Mouse (Mus musculus): Measurements from ENCODE around the gene Pik3r6. TPM values are rescaled to one million over a fixed set of nuclear protein-coding genes. Genes with fewer than 3 reads are reported as not detected.
A peak's percentile ranks its signal among the peaks of the same experiment; 100 is the strongest.

Pik3r6 gene
- polyA plus RNA-seq (2015; fragmentation: Nextera tagmentation; extraction: Ambion mirVana), result 3.1 TPM in 2 replicates

- ATAC-seq (ENCODE audit: insufficient number of reproducible peaks, low FRiP score, low TSS enrichment, low read depth), result 0 out of 2 replicates have a peak, but pooled peaks have one; percentile 41
- H3K9me3 ChIP-seq, result no peaks in the 10 kb centered on the region
- H3K4me2 ChIP-seq, result peak within 1 kb of the TSS; percentile 5; the same call in 1 of the 2 replicates
- H3K4me1 ChIP-seq, result peaks cover 3% of the 10 kb centered on the region; the same call in 1 of the 2 replicates
- 78% methylated on average over 8 of the region's 8 CpGs for whole genome bisulfite sequencing
- H3K27ac ChIP-seq, result no peak within 1 kb of the TSS
- peak within 1 kb of the TSS; percentile 14; the same call in 1 of the 2 replicates for H3K4me3 ChIP-seq
- H3K27me3 ChIP-seq, result no peaks in the 10 kb centered on the region
- H3K36me3 ChIP-seq, result no peaks in the 10 kb centered on the region
- no peak within 1 kb of the TSS for H3K9ac ChIP-seq
These were observed at the start of gene Pik3r6 for GRCm38 (mm10) chr11:68502902-68503629. Gene Pik3r6, plus strand, starts transcription at chr11:68503019.

DNA sequence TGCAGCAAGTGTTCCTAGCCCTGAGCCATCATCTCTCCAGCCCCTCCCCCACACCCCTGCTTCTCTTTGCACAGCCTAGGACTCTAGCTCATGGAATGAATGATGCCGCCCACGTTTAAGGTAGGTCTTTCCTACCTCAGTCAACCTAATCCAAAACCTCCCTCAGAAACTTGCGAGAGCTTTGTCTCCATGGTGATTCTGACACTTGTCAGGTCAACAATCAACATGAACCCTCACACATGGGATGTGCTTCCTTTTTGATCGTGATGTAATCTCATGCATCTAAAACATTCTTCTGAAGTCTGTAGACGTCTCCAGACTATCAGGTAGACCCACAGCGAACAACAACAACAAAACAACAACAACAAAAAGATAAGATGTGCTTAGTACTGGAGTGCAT, 49.5 kb upstream of the Pik3r6 start:
- Histone ChIP-seq H3K4me3 (no peak overlapping the region), H3K27ac (no peak overlapping the region), H3K4me1 (peaks cover 7% of the 10 kb centered on the region), H3K27me3 (no peaks in the 10 kb centered on the region), H3K9ac (no peak overlapping the region), H3K36me3 (no peaks in the 10 kb centered on the region), H3K9me3 (no peaks in the 10 kb centered on the region), H3K4me2 (no peak overlapping the region)
- ATAC-seq (ENCODE audit: insufficient number of reproducible peaks, low FRiP score, low TSS enrichment, low read depth), result no peak
- WGBS, result 69% methylated on average over 6 of the region's 6 CpGs

- H3K4me3 ChIP-seq, result no peak overlapping the region
- no peaks in the 10 kb centered on the region for H3K36me3 ChIP-seq
- WGBS, result 72% methylated on average over 8 of the region's 8 CpGs
These were observed 44.7 kb upstream of the Pik3r6 start for GRCm38 (mm10) chr11:68458086-68458485.

GRCm38 (mm10) chr11:68459021-68459420, 43.8 kb upstream of the Pik3r6 start:
- 71% methylated on average over 5 of the region's 5 CpGs for WGBS
- Histone ChIP-seq H3K9me3 (no peaks in the 10 kb centered on the region), H3K4me3 (no peak overlapping the region), H3K27me3 (no peaks in the 10 kb centered on the region), H3K9ac (no peak overlapping the region), H3K4me2 (no peak overlapping the region), H3K27ac (no peak overlapping the region), H3K4me1 (no peaks in the 10 kb centered on the region), H3K36me3 (no peaks in the 10 kb centered on the region)
- no peak for ATAC-seq (ENCODE audit: insufficient number of reproducible peaks, low FRiP score, low TSS enrichment, low read depth)

More at GRCm38 (mm10) chr11:68458086-68458485, 44.7 kb upstream of the Pik3r6 start:
- H3K27ac ChIP-seq, result no peak overlapping the region
- H3K4me1 ChIP-seq, result no peaks in the 10 kb centered on the region
- ATAC-seq (ENCODE audit: insufficient number of reproducible peaks, low FRiP score, low TSS enrichment, low read depth), result no peak
- H3K4me2 ChIP-seq, result no peak overlapping the region
- H3K9me3 ChIP-seq, result no peaks in the 10 kb centered on the region
- no peak overlapping the region for H3K9ac ChIP-seq
- H3K27me3 ChIP-seq, result no peaks in the 10 kb centered on the region

GRCm38 (mm10) chr11:68459486-68459885, 43.3 kb upstream of the Pik3r6 start:
- WGBS, result 84% methylated on average over 5 of the region's 5 CpGs
- no peaks in the 10 kb centered on the region for H3K4me1 ChIP-seq
- H3K36me3 ChIP-seq, result no peaks in the 10 kb centered on the region
- H3K4me2 ChIP-seq, result no peak overlapping the region
- H3K9me3 ChIP-seq, result no peaks in the 10 kb centered on the region
- ATAC-seq (ENCODE audit: insufficient number of reproducible peaks, low FRiP score, low TSS enrichment, low read depth), result no peak
- no peak overlapping the region for H3K4me3 ChIP-seq
- H3K27me3 ChIP-seq, result peaks cover 2% of the 10 kb centered on the region; the same call in 1 of the 2 replicates
- no peak overlapping the region for H3K27ac ChIP-seq
- no peak overlapping the region for H3K9ac ChIP-seq

GRCm38 (mm10) chr11:68462716-68463115, 40.1 kb upstream of the Pik3r6 start:
- 70% methylated on average over 3 of the region's 3 CpGs for WGBS
- ATAC-seq (ENCODE audit: insufficient number of reproducible peaks, low FRiP score, low TSS enrichment, low read depth), result no peak
- no peak overlapping the region for H3K4me2 ChIP-seq
- H3K27ac ChIP-seq, result no peak overlapping the region
- H3K4me1 ChIP-seq, result no peaks in the 10 kb centered on the region
- H3K9me3 ChIP-seq, result no peaks in the 10 kb centered on the region
- H3K27me3 ChIP-seq, result peaks cover 3% of the 10 kb centered on the region; the same call in 1 of the 2 replicates
- no peak overlapping the region for H3K9ac ChIP-seq
- H3K36me3 ChIP-seq, result no peaks in the 10 kb centered on the region
- no peak overlapping the region for H3K4me3 ChIP-seq

DNA sequence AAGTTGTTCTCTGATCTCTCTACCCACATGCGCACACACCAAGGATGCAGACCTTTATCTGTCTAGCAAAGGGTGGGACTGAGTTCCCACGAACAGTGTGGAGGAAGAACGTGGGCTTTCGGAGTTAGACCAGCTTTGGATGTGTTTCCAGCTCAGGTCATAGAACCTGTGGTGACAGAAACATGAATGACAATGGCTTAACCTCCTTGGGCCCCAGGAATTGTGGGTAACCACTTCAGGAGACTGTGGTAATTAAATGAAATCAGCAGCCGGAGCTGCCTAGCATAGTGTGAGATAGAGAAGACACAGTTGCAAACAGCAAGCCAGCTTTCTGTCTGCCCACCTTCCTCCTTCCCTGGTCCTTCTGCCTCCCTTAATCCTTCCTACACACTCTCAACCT, 38.6 kb upstream of the Pik3r6 start:
- no peak for ATAC-seq (ENCODE audit: insufficient number of reproducible peaks, low FRiP score, low TSS enrichment, low read depth)
- no peak overlapping the region for H3K4me3 ChIP-seq
- no peaks in the 10 kb centered on the region for H3K4me1 ChIP-seq
- WGBS, result 79% methylated on average over 5 of the region's 5 CpGs
- H3K9me3 ChIP-seq, result no peaks in the 10 kb centered on the region
- no peak overlapping the region for H3K4me2 ChIP-seq
- H3K27me3 ChIP-seq, result peaks cover 3% of the 10 kb centered on the region; the same call in 1 of the 2 replicates
- no peak overlapping the region for H3K27ac ChIP-seq
- H3K36me3 ChIP-seq, result no peaks in the 10 kb centered on the region
- no peak overlapping the region for H3K9ac ChIP-seq

- H3K36me3 ChIP-seq, result no peaks in the 10 kb centered on the region
These were observed 37.7 kb upstream of the Pik3r6 start for GRCm38 (mm10) chr11:68465090-68465489.

GRCm38 (mm10) chr11:68467441-68467840, 35.4 kb upstream of the Pik3r6 start:
- Histone ChIP-seq H3K4me2 (no peak overlapping the region), H3K4me1 (no peaks in the 10 kb centered on the region), H3K36me3 (no peaks in the 10 kb centered on the region), H3K27ac (no peak overlapping the region), H3K9ac (no peak overlapping the region), H3K27me3 (peaks cover 3% of the 10 kb centered on the region; the same call in 1 of the 2 replicates), H3K9me3 (no peaks in the 10 kb centered on the region), H3K4me3 (no peak overlapping the region)
- 78% methylated on average over 7 of the region's 7 CpGs for WGBS
- ATAC-seq (ENCODE audit: insufficient number of reproducible peaks, low FRiP score, low TSS enrichment, low read depth), result no peak

More at GRCm38 (mm10) chr11:68465090-68465489, 37.7 kb upstream of the Pik3r6 start:
- Histone ChIP-seq H3K27me3 (peaks cover 3% of the 10 kb centered on the region; the same call in 1 of the 2 replicates), H3K9ac (no peak overlapping the region), H3K4me1 (no peaks in the 10 kb centered on the region), H3K9me3 (no peaks in the 10 kb centered on the region), H3K4me2 (no peak overlapping the region), H3K27ac (no peak overlapping the region), H3K4me3 (no peak overlapping the region)
- WGBS, result 65% methylated on average over 2 of the region's 2 CpGs
- ATAC-seq (ENCODE audit: insufficient number of reproducible peaks, low FRiP score, low TSS enrichment, low read depth), result no peak

GRCm38 (mm10) chr11:68467962-68468612, 34.7 kb upstream of the Pik3r6 start:
- H3K4me1 ChIP-seq, result no peaks in the 10 kb centered on the region
- no peak overlapping the region for H3K4me2 ChIP-seq
- no peaks in the 10 kb centered on the region for H3K36me3 ChIP-seq
- no peak overlapping the region for H3K9ac ChIP-seq
- WGBS, result 69% methylated on average over 9 of the region's 9 CpGs
- H3K4me3 ChIP-seq, result no peak overlapping the region
- no peak for ATAC-seq (ENCODE audit: insufficient number of reproducible peaks, low FRiP score, low TSS enrichment, low read depth)
- no peak overlapping the region for H3K27ac ChIP-seq
- peaks cover 3% of the 10 kb centered on the region; the same call in 1 of the 2 replicates for H3K27me3 ChIP-seq
- no peaks in the 10 kb centered on the region for H3K9me3 ChIP-seq

- H3K27ac ChIP-seq, result no peak overlapping the region
- no peak overlapping the region for H3K9ac ChIP-seq
- no peak overlapping the region for H3K4me3 ChIP-seq
- no peaks in the 10 kb centered on the region for H3K9me3 ChIP-seq
- H3K4me2 ChIP-seq, result no peak overlapping the region
- peaks cover 3% of the 10 kb centered on the region; the same call in 1 of the 2 replicates for H3K27me3 ChIP-seq
- WGBS, result 80% methylated on average over 4 of the region's 4 CpGs
- no peaks in the 10 kb centered on the region for H3K36me3 ChIP-seq
- H3K4me1 ChIP-seq, result no peaks in the 10 kb centered on the region
- no peak for ATAC-seq (ENCODE audit: insufficient number of reproducible peaks, low FRiP score, low TSS enrichment, low read depth)
These were observed 33.9 kb upstream of the Pik3r6 start for GRCm38 (mm10) chr11:68468886-68469285.

Data from limb, embryonic 15.5 days (tissue).